Mouse (Mus musculus) C2C12 (cell line): ENCODE measurements around the gene Slc30a2. TPM values are rescaled to one million over a fixed set of nuclear protein-coding genes. Genes with fewer than 3 reads are reported as not detected.
"Not testable (repeated sequence)": the region's sequence is repeated elsewhere in the genome, so short reads cannot be mapped to it uniquely, and the experiment has no call there.

Source experiments
- H3K27me3 ChIP-seq: one replicate; pipeline ENCODE4 v1.6.1; 2011; ENCODE audit not compliant: control insufficient read depth, insufficient read depth, insufficient read length
- H3K36me3 ChIP-seq: one replicate; pipeline ENCODE4 v1.6.1; 2011; ENCODE audit not compliant: control insufficient read depth, insufficient read depth
- H3K4me3 ChIP-seq: one replicate; pipeline ENCODE4 v1.5.1; 2011; ENCODE audit warnings: mild to moderate bottlenecking, control low read depth; ENCODE audit not compliant: poor library complexity, insufficient read depth, severe bottlenecking
- H3K79me2 ChIP-seq: one replicate; pipeline ENCODE4 v1.6.1; 2011; ENCODE audit not compliant: control insufficient read depth, insufficient read depth
- H3K79me3 ChIP-seq: one replicate; pipeline ENCODE4 v1.6.1; 2011; ENCODE audit warnings: low read depth, control low read depth
- H3ac ChIP-seq: one replicate; pipeline ENCODE3; 2011; ENCODE audit warnings: low read depth; ENCODE audit not compliant: control insufficient read depth, insufficient read length
- CEBPB ChIP-seq: IDR thresholded peaks from one replicate; pipeline ENCODE4 v1.6.1; 2011; ENCODE audit warnings: low read depth, mild to moderate bottlenecking, control low read depth, moderate library complexity
- CTCF ChIP-seq: IDR thresholded peaks from one replicate; pipeline ENCODE4 v1.5.1; 2011; ENCODE audit not compliant: control insufficient read depth, insufficient read depth, insufficient read length
- FOSL1 ChIP-seq: IDR thresholded peaks from one replicate; pipeline ENCODE4 v1.8.0; 2011; ENCODE audit warnings: mild to moderate bottlenecking, low read length; ENCODE audit not compliant: poor library complexity, insufficient read depth, severe bottlenecking
- MAX ChIP-seq: IDR thresholded peaks from one replicate; pipeline ENCODE4 v1.6.1; 2011; ENCODE audit warnings: mild to moderate bottlenecking, control low read depth
- MYOD1 ChIP-seq: IDR thresholded peaks from one replicate; pipeline ENCODE4 v1.6.1; 2011; ENCODE audit warnings: low read depth; ENCODE audit not compliant: control insufficient read depth, insufficient read length
- MYOG ChIP-seq: IDR thresholded peaks from one replicate; pipeline ENCODE4 v1.6.1; 2011; ENCODE audit not compliant: control insufficient read depth, insufficient read length; ENCODE audit errors: extremely low read depth
- USF1 ChIP-seq: IDR thresholded peaks from one replicate; pipeline ENCODE4 v1.6.1; 2011; ENCODE audit warnings: low read depth, mild to moderate bottlenecking, control low read depth, moderate library complexity
- polyA plus RNA-seq: library from polyadenylated mRNA; unstranded; fragments of >200 nt; fragmentation: generic; extraction: Trizol; gene quantifications from one replicate; pipeline ENCODE4 v1.2.1, GENCODE M21; 2012; ENCODE audit warnings: missing spikeins

Slc30a2 gene
- polyA plus RNA-seq, 1 experiment = not detected

- no peak for TF ChIP-seq MAX
- Histone ChIP-seq H3K79me3 (no peaks in the 10 kb centered on the region), H3K79me2 (no peaks in the 10 kb centered on the region), H3K27me3 (peaks cover 51% of the 10 kb centered on the region), H3K4me3 (no peak overlapping the region), H3ac (no peak overlapping the region), H3K36me3 (no peaks in the 10 kb centered on the region)
These were observed 27.8 kb downstream of the Slc30a2 start for GRCm38 (mm10) chr4:134370649-134371221.

GRCm38 (mm10) chr4:134371316-134371855 is 28.4 kb downstream of the Slc30a2 start:
- H3K79me2 ChIP-seq = no peaks in the 10 kb centered on the region
- no peak overlapping the region for H3ac ChIP-seq
- H3K79me3 ChIP-seq = no peaks in the 10 kb centered on the region
- no peak for TF ChIP-seq USF1
- TF ChIP-seq MAX = no peak
- TF ChIP-seq CEBPB = no peak
- no peak overlapping the region for H3K4me3 ChIP-seq
- no peaks in the 10 kb centered on the region for H3K36me3 ChIP-seq
- H3K27me3 ChIP-seq = peaks cover 45% of the 10 kb centered on the region

- peaks cover 40% of the 10 kb centered on the region for H3K27me3 ChIP-seq
- no peak for TF ChIP-seq MAX
- no peak for TF ChIP-seq USF1
- TF ChIP-seq CTCF = no peak
- H3K79me3 ChIP-seq = no peaks in the 10 kb centered on the region
- no peaks in the 10 kb centered on the region for H3K79me2 ChIP-seq
- no peak overlapping the region for H3ac ChIP-seq
- H3K4me3 ChIP-seq = no peak overlapping the region
- H3K36me3 ChIP-seq = no peaks in the 10 kb centered on the region
These were observed 29.3 kb downstream of the Slc30a2 start for GRCm38 (mm10) chr4:134372294-134372747.

- Histone ChIP-seq H3K79me2 (no peaks in the 10 kb centered on the region), H3K27me3 (peaks cover 34% of the 10 kb centered on the region), H3ac (no peak overlapping the region), H3K4me3 (no peak overlapping the region), H3K79me3 (no peaks in the 10 kb centered on the region), H3K36me3 (no peaks in the 10 kb centered on the region)
- no peak for TF ChIP-seq MYOD1
- no peak for TF ChIP-seq FOSL1
- TF ChIP-seq MYOG = no peak
- TF ChIP-seq USF1 = no peak
- no peak for TF ChIP-seq MAX
- no peak for TF ChIP-seq CEBPB
- no peak for TF ChIP-seq CTCF
These were observed 30.3 kb downstream of the Slc30a2 start for GRCm38 (mm10) chr4:134373295-134373694.

GRCm38 (mm10) chr4:134374306-134374705 is 31.3 kb downstream of the Slc30a2 start:
- no peaks in the 10 kb centered on the region for H3K79me3 ChIP-seq
- peaks cover 26% of the 10 kb centered on the region for H3K27me3 ChIP-seq
- H3K36me3 ChIP-seq = no peaks in the 10 kb centered on the region
- no peak overlapping the region for H3ac ChIP-seq
- H3K4me3 ChIP-seq = no peak overlapping the region
- TF ChIP-seq CTCF (no peak), FOSL1 (no peak), MAX (no peak), USF1 (no peak)
- no peaks in the 10 kb centered on the region for H3K79me2 ChIP-seq

- H3K36me3 ChIP-seq = no peaks in the 10 kb centered on the region
- H3ac ChIP-seq = no peak overlapping the region
- no peaks in the 10 kb centered on the region for H3K79me2 ChIP-seq
- TF ChIP-seq USF1 = no peak
- TF ChIP-seq CEBPB = no peak
- no peak for TF ChIP-seq CTCF
- TF ChIP-seq MYOG = no peak
- H3K4me3 ChIP-seq = no peak overlapping the region
- H3K27me3 ChIP-seq = no peaks in the 10 kb centered on the region
- no peaks in the 10 kb centered on the region for H3K79me3 ChIP-seq
These were observed 35.2 kb downstream of the Slc30a2 start for GRCm38 (mm10) chr4:134378089-134378615.

GRCm38 (mm10) chr4:134379510-134379909 is 36.5 kb downstream of the Slc30a2 start:
- Histone ChIP-seq H3K27me3 (no peaks in the 10 kb centered on the region), H3K36me3 (no peaks in the 10 kb centered on the region), H3K4me3 (no peak overlapping the region), H3ac (no peak overlapping the region), H3K79me2 (no peaks in the 10 kb centered on the region), H3K79me3 (no peaks in the 10 kb centered on the region)
- no peak for TF ChIP-seq CTCF
- no peak for TF ChIP-seq MYOG
- TF ChIP-seq MYOD1 = no peak
- TF ChIP-seq MAX = no peak
- TF ChIP-seq USF1 = no peak
- TF ChIP-seq CEBPB = no peak
- no peak for TF ChIP-seq FOSL1

GRCm38 (mm10) chr4:134383750-134384149 is 40.8 kb downstream of the Slc30a2 start, which contains the start of gene Extl1:
Gene Extl1 (minus strand): TSS chr4:134383850.
- not testable (repeated sequence) for H3K79me3 ChIP-seq, H3K79me2 ChIP-seq, H3K36me3 ChIP-seq, H3K27me3 ChIP-seq, H3ac ChIP-seq, H3K4me3 ChIP-seq
